Mouse (Mus musculus) embryonic facial prominence, embryonic 13.5 days (tissue): ENCODE measurements around the gene Ehd1. TPM values are rescaled to one million over a fixed set of nuclear protein-coding genes. Genes with fewer than 3 reads are reported as not detected.

Experiments used
- ATAC-seq: fragments of 200-750 bp; cut with Nextera tagmentation; 2 replicates; pipeline ENCODE4 v1.8.0; 2017; ENCODE audit warnings: low read depth; ENCODE audit not compliant: insufficient number of reproducible peaks, insufficient read depth, low FRiP score, low TSS enrichment
- H3K27ac ChIP-seq: fragments of 300-500 bp; sonication (generic); 2 replicates; pipeline ENCODE4 v1.5.1; 2015; ENCODE audit warnings: moderate library complexity, mild to moderate bottlenecking, inconsistent platforms
- H3K27me3 ChIP-seq: fragments of 300-500 bp; sonication (generic); 2 replicates; pipeline ENCODE4 v1.6.1; 2015; ENCODE audit warnings: mild to moderate bottlenecking, inconsistent platforms
- H3K36me3 ChIP-seq: fragments of 300-500 bp; sonication (generic); 2 replicates; pipeline ENCODE4 v1.6.1; 2015; ENCODE audit warnings: mild to moderate bottlenecking, inconsistent platforms
- H3K4me1 ChIP-seq: fragments of 300-500 bp; sonication (generic); 2 replicates; pipeline ENCODE4 v1.6.1; 2015; ENCODE audit warnings: inconsistent platforms
- H3K4me2 ChIP-seq: fragments of 300-500 bp; sonication (generic); 2 replicates; pipeline ENCODE4 v1.6.1; 2015; ENCODE audit warnings: moderate library complexity, mild to moderate bottlenecking, inconsistent platforms
- H3K4me3 ChIP-seq: fragments of 300-500 bp; sonication (generic); 2 replicates; pipeline ENCODE4 v1.5.1; 2015; ENCODE audit warnings: mild to moderate bottlenecking, inconsistent platforms
- H3K9ac ChIP-seq: fragments of 300-500 bp; sonication (generic); 2 replicates; pipeline ENCODE4 v1.6.1; 2015; ENCODE audit warnings: mild to moderate bottlenecking, inconsistent platforms
- H3K9me3 ChIP-seq: fragments of 300-500 bp; sonication (generic); 2 replicates; pipeline ENCODE4 v1.6.1; 2016; ENCODE audit warnings: inconsistent platforms
- WGBS: fragments of 180-500 bp; shearing (Covaris S2); methylation state at CpG from one replicate; pipeline ENCODE4 v1.1.7; 2015; ENCODE audit warnings: mixed read lengths; 5-methylcytosine and 5-hydroxymethylcytosine counted together
- polyA plus RNA-seq: library from polyadenylated mRNA; unstranded; fragments of >200 nt; fragmentation: Nextera tagmentation; extraction: Ambion mirVana; gene quantifications from 2 replicates; pipeline ENCODE4 v1.2.1, GENCODE M21; 2015

Ehd1 gene
- polyA plus RNA-seq, 1 experiment from 2014 or later, result 64.7 TPM

GRCm38 (mm10) chr19:6238740-6239139 is 37.8 kb upstream of the Ehd1 start:
- no peak overlapping the region for H3K27ac ChIP-seq
- H3K4me3 ChIP-seq, result no peak overlapping the region
- no peaks in the 10 kb centered on the region for H3K9me3 ChIP-seq
- H3K4me1 ChIP-seq, result peaks cover 32% of the 10 kb centered on the region
- H3K27me3 ChIP-seq, result no peaks in the 10 kb centered on the region
- H3K36me3 ChIP-seq, result no peaks in the 10 kb centered on the region
- H3K4me2 ChIP-seq, result no peak overlapping the region
- no peak overlapping the region for H3K9ac ChIP-seq
- no peak for ATAC-seq

- H3K4me3 ChIP-seq, result no peak overlapping the region
- H3K9ac ChIP-seq, result peak overlapping the region; percentile 21; the same call in 1 of the 2 replicates
- no peak for ATAC-seq
- no peak overlapping the region for H3K4me2 ChIP-seq
- H3K9me3 ChIP-seq, result no peaks in the 10 kb centered on the region
- peaks cover 18% of the 10 kb centered on the region for H3K4me1 ChIP-seq
- 62% methylated on average over 1 of the region's 1 CpGs for WGBS
- peaks cover 13% of the 10 kb centered on the region for H3K36me3 ChIP-seq
- no peaks in the 10 kb centered on the region for H3K27me3 ChIP-seq
- no peak overlapping the region for H3K27ac ChIP-seq
Observed at GRCm38 (mm10) chr19:6240136-6240535, 36.4 kb upstream of the Ehd1 start.

GRCm38 (mm10) chr19:6240725-6241124 is 35.8 kb upstream of the Ehd1 start:
- peaks cover 17% of the 10 kb centered on the region for H3K4me1 ChIP-seq
- H3K9me3 ChIP-seq, result no peaks in the 10 kb centered on the region
- peaks cover 19% of the 10 kb centered on the region for H3K36me3 ChIP-seq
- 0 out of 2 replicates have a peak overlapping the region, but pooled peaks have one; percentile 44 for H3K9ac ChIP-seq
- ATAC-seq, result no peak
- H3K27me3 ChIP-seq, result no peaks in the 10 kb centered on the region
- peak overlapping the region; percentile 95 for H3K4me2 ChIP-seq
- H3K27ac ChIP-seq, result no peak overlapping the region
- WGBS, result 39% methylated on average over 5 of the region's 5 CpGs
- H3K4me3 ChIP-seq, result peak overlapping the region; percentile 89

- peaks cover 14% of the 10 kb centered on the region for H3K4me1 ChIP-seq
- peak within 1 kb of the TSS; percentile 89 for H3K4me3 ChIP-seq
- peak within 1 kb of the TSS; percentile 95 for H3K9ac ChIP-seq
- H3K27me3 ChIP-seq, result no peaks in the 10 kb centered on the region
- peak within 1 kb of the TSS; percentile 95 for H3K4me2 ChIP-seq
- peak; percentile 86 for ATAC-seq
- peak within 1 kb of the TSS; percentile 73; the same call in 1 of the 2 replicates for H3K27ac ChIP-seq
- H3K9me3 ChIP-seq, result no peaks in the 10 kb centered on the region
- peaks cover 27% of the 10 kb centered on the region for H3K36me3 ChIP-seq
- WGBS, result under 1% methylated on average over 55 of the region's 55 CpGs
Observed at GRCm38 (mm10) chr19:6241274-6242107, 35.0 kb upstream of the Ehd1 start, which contains the start of gene Atg2a. Gene Atg2a (plus strand): TSS chr19:6241668.

GRCm38 (mm10) chr19:6242281-6242680 is 34.2 kb upstream of the Ehd1 start:
- no peak overlapping the region for H3K27ac ChIP-seq
- H3K4me3 ChIP-seq, result peak overlapping the region; percentile 89
- H3K9ac ChIP-seq, result peak overlapping the region; percentile 95
- H3K36me3 ChIP-seq, result peaks cover 35% of the 10 kb centered on the region
- peaks cover 13% of the 10 kb centered on the region for H3K4me1 ChIP-seq
- no peak for ATAC-seq
- peak overlapping the region; percentile 95 for H3K4me2 ChIP-seq
- H3K9me3 ChIP-seq, result no peaks in the 10 kb centered on the region
- H3K27me3 ChIP-seq, result no peaks in the 10 kb centered on the region
- WGBS, result 3% methylated on average over 4 of the region's 4 CpGs

GRCm38 (mm10) chr19:6243226-6243625 is 33.3 kb upstream of the Ehd1 start:
- no peak for ATAC-seq
- WGBS, result 78% methylated on average over 5 of the region's 5 CpGs
- Histone ChIP-seq H3K4me3 (0 out of 2 replicates have a peak overlapping the region, but pooled peaks have one; percentile 1), H3K27ac (no peak overlapping the region), H3K9ac (peak overlapping the region; percentile 41; the same call in 1 of the 2 replicates), H3K4me2 (0 out of 2 replicates have a peak overlapping the region, but pooled peaks have one; percentile 95), H3K36me3 (peaks cover 44% of the 10 kb centered on the region), H3K4me1 (peaks cover 13% of the 10 kb centered on the region), H3K9me3 (no peaks in the 10 kb centered on the region), H3K27me3 (no peaks in the 10 kb centered on the region)

- WGBS, result 53% methylated on average over 1 of the region's 1 CpGs
- H3K27ac ChIP-seq, result no peak overlapping the region
- H3K27me3 ChIP-seq, result no peaks in the 10 kb centered on the region
- H3K9me3 ChIP-seq, result no peaks in the 10 kb centered on the region
- peaks cover 63% of the 10 kb centered on the region for H3K36me3 ChIP-seq
- no peak overlapping the region for H3K4me2 ChIP-seq
- no peak overlapping the region for H3K4me3 ChIP-seq
- H3K4me1 ChIP-seq, result peaks cover 13% of the 10 kb centered on the region
- no peak overlapping the region for H3K9ac ChIP-seq
- ATAC-seq, result no peak
Observed at GRCm38 (mm10) chr19:6245806-6246205, 30.7 kb upstream of the Ehd1 start.

GRCm38 (mm10) chr19:6247526-6248300 is 28.8 kb upstream of the Ehd1 start:
- no peak for ATAC-seq
- 92% methylated on average over 29 of the region's 29 CpGs for WGBS
- no peaks in the 10 kb centered on the region for H3K9me3 ChIP-seq
- peaks cover 82% of the 10 kb centered on the region for H3K36me3 ChIP-seq
- no peak overlapping the region for H3K4me3 ChIP-seq
- H3K27ac ChIP-seq, result no peak overlapping the region
- H3K9ac ChIP-seq, result no peak overlapping the region
- H3K4me2 ChIP-seq, result no peak overlapping the region
- H3K4me1 ChIP-seq, result peaks cover 6% of the 10 kb centered on the region
- H3K27me3 ChIP-seq, result no peaks in the 10 kb centered on the region

GRCm38 (mm10) chr19:6253021-6253420 is 23.5 kb upstream of the Ehd1 start:
- Histone ChIP-seq H3K27me3 (no peaks in the 10 kb centered on the region), H3K27ac (no peak overlapping the region), H3K9ac (no peak overlapping the region), H3K36me3 (peaks cover 93% of the 10 kb centered on the region), H3K9me3 (no peaks in the 10 kb centered on the region), H3K4me3 (no peak overlapping the region), H3K4me2 (no peak overlapping the region), H3K4me1 (no peaks in the 10 kb centered on the region)
- ATAC-seq, result no peak
- WGBS, result 87% methylated on average over 4 of the region's 4 CpGs

GRCm38 (mm10) chr19:6260428-6260827 is 16.1 kb upstream of the Ehd1 start:
- no peak overlapping the region for H3K27ac ChIP-seq
- no peaks in the 10 kb centered on the region for H3K4me1 ChIP-seq
- H3K27me3 ChIP-seq, result no peaks in the 10 kb centered on the region
- no peak overlapping the region for H3K9ac ChIP-seq
- no peak for ATAC-seq
- no peak overlapping the region for H3K4me2 ChIP-seq
- peaks cover 68% of the 10 kb centered on the region for H3K36me3 ChIP-seq
- no peak overlapping the region for H3K4me3 ChIP-seq
- H3K9me3 ChIP-seq, result 0 out of 2 replicates have a peak, but pooled peaks cover 2% of the 10 kb centered on the region
- 72% methylated on average over 2 of the region's 2 CpGs for WGBS

GRCm38 (mm10) chr19:6260946-6261345 is 15.6 kb upstream of the Ehd1 start:
- WGBS, result 86% methylated on average over 4 of the region's 4 CpGs

More at GRCm38 (mm10) chr19:6260946-6261345, 15.6 kb upstream of the Ehd1 start:
- no peak overlapping the region for H3K4me3 ChIP-seq
- H3K4me2 ChIP-seq, result no peak overlapping the region
- H3K27ac ChIP-seq, result no peak overlapping the region
- H3K27me3 ChIP-seq, result no peaks in the 10 kb centered on the region
- H3K4me1 ChIP-seq, result no peaks in the 10 kb centered on the region
- 0 out of 2 replicates have a peak, but pooled peaks cover 2% of the 10 kb centered on the region for H3K9me3 ChIP-seq
- H3K9ac ChIP-seq, result no peak overlapping the region
- peaks cover 63% of the 10 kb centered on the region for H3K36me3 ChIP-seq
- no peak for ATAC-seq
